Mouse (Mus musculus) neutrophil, adult 59 days (primary cell): ENCODE data around the gene Adh5. TPM values are rescaled to one million over a fixed set of nuclear protein-coding genes. Genes with fewer than 3 reads are reported as not detected.

Experiments
- total RNA-seq, 2 experiments: library from RNA; stranded (reverse); gene quantifications; 1 replicate in 1 of 2; 2 replicates in 1 of 2; pipeline ENCODE4 v1.2.4; 2023

The Adh5 gene
- 10 to 100 TPM; 26.4 to 33.3 TPM for total RNA-seq

DNA sequence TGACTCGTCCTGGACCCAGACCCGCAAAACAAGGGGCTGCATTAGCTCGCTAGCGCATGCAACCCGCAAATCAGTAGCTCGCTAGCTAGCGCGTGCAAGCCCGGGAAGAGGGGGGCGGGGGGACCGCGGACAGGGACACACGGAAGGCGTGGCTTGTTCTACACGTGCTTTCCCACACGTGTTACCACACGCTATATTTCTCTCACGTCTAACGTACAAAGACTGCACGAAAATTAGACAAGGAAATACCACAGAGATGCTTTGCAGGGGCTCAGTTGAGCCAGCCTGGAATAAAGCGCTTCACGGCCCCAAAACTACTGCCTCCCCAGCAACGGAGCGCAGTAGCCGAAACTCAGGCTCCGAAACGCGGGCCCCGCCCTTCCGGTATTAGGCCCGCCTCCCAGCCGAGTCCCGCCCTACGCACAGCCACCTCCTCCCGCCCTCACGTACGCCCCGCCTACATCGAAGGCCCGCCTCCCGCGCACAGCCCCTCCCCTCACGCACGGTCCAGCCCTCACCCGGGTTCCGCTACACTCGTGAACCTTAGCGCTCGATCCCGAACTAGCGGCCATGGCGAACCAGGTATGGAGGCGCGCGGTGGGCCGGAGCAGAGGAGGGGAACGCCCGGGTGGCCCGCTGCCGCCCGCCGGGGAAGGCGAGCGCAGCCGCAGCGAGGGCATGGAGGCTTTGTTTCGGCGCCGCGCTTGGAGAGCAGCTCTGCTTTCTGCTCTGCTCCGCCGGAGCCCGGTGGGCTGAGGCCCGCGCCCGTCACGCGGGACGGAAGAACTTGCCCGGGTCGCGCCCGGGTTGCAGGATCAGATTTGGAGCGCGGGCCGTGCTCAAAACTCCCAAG lies at the start of gene Adh5:
Gene Adh5, plus strand, starts transcription at position 482 of the 853 bp plus-strand sequence.

GRCm38 (mm10) chr3:138415121-138415690 lies 27.7 kb upstream of the Adh5 start, which contains the start of gene Adh4:
TSS of gene Adh4 (plus strand) at chr3:138415466.

DNA sequence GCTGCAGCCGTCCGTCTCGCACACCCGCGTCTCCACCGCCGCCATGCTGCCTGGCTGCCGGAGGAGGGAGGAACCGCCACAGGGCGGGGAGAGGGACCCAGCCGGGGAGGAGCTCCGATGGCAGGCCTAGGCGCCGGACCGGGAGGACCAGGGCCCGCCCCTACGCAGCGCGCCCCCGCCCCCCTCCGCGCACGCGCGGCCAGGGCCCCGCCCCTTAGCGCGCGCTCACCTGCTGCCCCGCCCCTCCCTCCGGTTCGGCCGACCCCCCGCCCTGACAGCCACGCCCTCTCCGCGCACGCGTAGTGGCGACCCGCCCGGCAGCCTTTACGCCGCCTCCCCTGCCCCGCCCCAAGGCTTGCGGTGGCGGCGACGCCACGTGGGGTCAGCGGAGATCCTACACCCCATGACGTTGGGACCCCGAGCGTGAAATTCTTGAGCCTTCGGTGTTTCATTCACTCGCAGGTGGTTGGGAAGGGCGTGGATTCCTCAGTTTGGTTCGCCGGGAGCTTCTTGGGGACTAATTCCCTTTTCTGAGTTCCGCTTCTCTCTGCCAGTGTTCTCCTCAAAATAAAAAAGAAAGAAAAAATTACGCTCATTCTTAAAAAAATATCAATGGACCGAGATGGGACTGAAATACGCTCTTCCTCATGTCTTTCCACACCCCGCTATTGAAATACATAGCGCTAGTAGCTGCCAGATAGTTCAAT lies 46.6 kb downstream of the Adh5 start, which contains the start of gene Metap1:
Gene Metap1, minus strand, starts transcription at position 189 of the 707 bp plus-strand sequence.

Other genes starting within 250 kb of the Adh5 start
- not detected for gene 4930579F01Rik, start 249.3 kb upstream of the Adh5 start, total RNA-seq
- not detected for gene Adh7, start 225.3 kb upstream of the Adh5 start, total RNA-seq
- gene Adh1, start 182.1 kb upstream of the Adh5 start, total RNA-seq, result under 1 TPM in 1 of 2 experiments, not detected in 1; 0.47 TPM
- not detected for gene Adh6a, start 129.8 kb upstream of the Adh5 start, total RNA-seq
- gene Adh6b, start 101.3 kb upstream of the Adh5 start, total RNA-seq, result not detected
- gene Adh4, start 27.6 kb upstream of the Adh5 start, total RNA-seq, result not detected
- gene Metap1, start 46.4 kb downstream of the Adh5 start, total RNA-seq, result 10 to 100 TPM; 18.9 to 21.1 TPM
- 10 to 100 TPM; 48.2 to 52.3 TPM for gene Eif4e, start 83.1 kb downstream of the Adh5 start, total RNA-seq